Mouse (Mus musculus) cerebellum, postnatal 14 days (tissue): ENCODE results near the gene Elp4.

Source experiments
- DNase-seq, 2 experiments: peaks; one replicate each; pipeline ENCODE4 v3.0.0; 2021; ENCODE audit warnings: mixed read lengths in 2 of 2

The Elp4 gene

GRCm38 (mm10) chr2:105804506-105804905 is 99.9 kb downstream of the Elp4 start:
- DNase-seq = peak; percentile 55 to 75

- no peak for DNase-seq
Observed at GRCm38 (mm10) chr2:105803427-105803826, 100.9 kb downstream of the Elp4 start.

GRCm38 (mm10) chr2:105802902-105803301 is 101.5 kb downstream of the Elp4 start:
- peak in 1 of 2 experiments; percentile 37 for DNase-seq

- DNase-seq = peak; percentile 24 to 53
Observed at GRCm38 (mm10) chr2:105801536-105801935, 102.8 kb downstream of the Elp4 start.

- peak; percentile 68 to 80 for DNase-seq
Observed at GRCm38 (mm10) chr2:105800694-105801093, 103.7 kb downstream of the Elp4 start.

- peak; percentile 91 to 93 for DNase-seq
Observed at GRCm38 (mm10) chr2:105799840-105800239, 104.5 kb downstream of the Elp4 start.

GRCm38 (mm10) chr2:105797842-105798241 is 106.5 kb downstream of the Elp4 start:
- peak; percentile 43 to 60 for DNase-seq

- no peak for DNase-seq
Observed at GRCm38 (mm10) chr2:105796101-105796500, 108.3 kb downstream of the Elp4 start.

GRCm38 (mm10) chr2:105792339-105793120 is 111.8 kb downstream of the Elp4 start:
- DNase-seq = no peak

- DNase-seq = no peak
Observed at GRCm38 (mm10) chr2:105789936-105790335, 114.4 kb downstream of the Elp4 start.

- DNase-seq = peak in 1 of 2 experiments; percentile 11
Observed at GRCm38 (mm10) chr2:105787726-105788125, 116.6 kb downstream of the Elp4 start.

- peak in 1 of 2 experiments; percentile 13 for DNase-seq
Observed at GRCm38 (mm10) chr2:105786986-105787385, 117.4 kb downstream of the Elp4 start.

GRCm38 (mm10) chr2:105782885-105783284 is 121.5 kb downstream of the Elp4 start:
- no peak for DNase-seq

GRCm38 (mm10) chr2:105780739-105781138 is 123.6 kb downstream of the Elp4 start:
- DNase-seq = peak in 1 of 2 experiments; percentile 20

- DNase-seq = no peak
Observed at GRCm38 (mm10) chr2:105779320-105779891, 125.0 kb downstream of the Elp4 start.

- no peak for DNase-seq
Observed at GRCm38 (mm10) chr2:105771314-105771713, 133.1 kb downstream of the Elp4 start.

- DNase-seq = no peak
Observed at GRCm38 (mm10) chr2:105769747-105770328, 134.5 kb downstream of the Elp4 start.

- DNase-seq = no peak
Observed at GRCm38 (mm10) chr2:105753512-105753911, 150.9 kb downstream of the Elp4 start.

- no peak for DNase-seq
Observed at GRCm38 (mm10) chr2:105749111-105749510, 155.3 kb downstream of the Elp4 start.

GRCm38 (mm10) chr2:105746896-105747295 is 157.5 kb downstream of the Elp4 start:
- DNase-seq = peak; percentile 60 to 70

GRCm38 (mm10) chr2:105736166-105736565 is 168.2 kb downstream of the Elp4 start:
- DNase-seq = peak in 1 of 2 experiments; percentile 27

- no peak for DNase-seq
Observed at GRCm38 (mm10) chr2:105730704-105731103, 173.7 kb downstream of the Elp4 start.

- no peak for DNase-seq
Observed at GRCm38 (mm10) chr2:105726657-105727056, 177.7 kb downstream of the Elp4 start.
